Mouse (Mus musculus) forebrain, embryonic 16.5 days (tissue): ENCODE results near the gene Vps25. TPM values are rescaled to one million over a fixed set of nuclear protein-coding genes. Genes with fewer than 3 reads are reported as not detected.

Source experiments
- ATAC-seq: fragments of 200-750 bp; cut with Nextera tagmentation; 2 replicates; pipeline ENCODE4 v1.8.0; 2017; ENCODE audit warnings: mild to moderate bottlenecking, moderate library complexity
- H3K27ac ChIP-seq: fragments of 300-500 bp; sonication (generic); 2 replicates; pipeline ENCODE4 v1.5.1; 2014; ENCODE audit warnings: low read length, control low read depth
- H3K27me3 ChIP-seq: fragments of 300-500 bp; sonication (generic); replicated peaks from 2 replicates; pipeline ENCODE4 v1.6.1; 2014; ENCODE audit warnings: low read length; ENCODE audit not compliant: control insufficient read depth, insufficient read depth
- H3K36me3 ChIP-seq: fragments of 300-500 bp; sonication (generic); 2 replicates; pipeline ENCODE4 v1.6.1; 2014; ENCODE audit not compliant: control insufficient read depth, insufficient read depth
- H3K4me1 ChIP-seq: fragments of 300-500 bp; sonication (generic); replicated peaks from 2 replicates; pipeline ENCODE4 v1.6.1; 2014; ENCODE audit warnings: low read length; ENCODE audit not compliant: control insufficient read depth, insufficient read depth
- H3K4me2 ChIP-seq: fragments of 300-500 bp; sonication (generic); 2 replicates; pipeline ENCODE4 v1.6.1; 2014; ENCODE audit warnings: mild to moderate bottlenecking, low read length, control low read depth
- H3K4me3 ChIP-seq: fragments of 300-500 bp; sonication (generic); replicated peaks from 2 replicates; pipeline ENCODE4 v1.5.1; 2014; ENCODE audit warnings: mild to moderate bottlenecking, low read length, control low read depth
- H3K9ac ChIP-seq: fragments of 300-500 bp; sonication (generic); replicated peaks from 2 replicates; pipeline ENCODE4 v1.6.1; 2014; ENCODE audit warnings: low read depth, low read length, control low read depth
- H3K9me3 ChIP-seq: fragments of 300-500 bp; sonication (generic); 2 replicates; pipeline ENCODE4 v1.6.1; 2016; ENCODE audit warnings: low read length; ENCODE audit not compliant: control insufficient read depth
- WGBS: fragments of 180-500 bp; shearing (Covaris S2); extraction: QIAGEN DNeasy Blood & Tissue Kit; methylation state at CpG from one replicate; pipeline ENCODE4 v1.1.7; 2014; 5-methylcytosine and 5-hydroxymethylcytosine counted together
- polyA plus RNA-seq: library from polyadenylated mRNA; unstranded; fragments of >200 nt; fragmentation: Nextera tagmentation; extraction: Ambion mirVana; gene quantifications from 2 replicates; pipeline ENCODE4 v1.2.1, GENCODE M21; 2015

Vps25 gene
- polyA plus RNA-seq, 1 experiment from 2014 or later = 93.3 TPM

DNA sequence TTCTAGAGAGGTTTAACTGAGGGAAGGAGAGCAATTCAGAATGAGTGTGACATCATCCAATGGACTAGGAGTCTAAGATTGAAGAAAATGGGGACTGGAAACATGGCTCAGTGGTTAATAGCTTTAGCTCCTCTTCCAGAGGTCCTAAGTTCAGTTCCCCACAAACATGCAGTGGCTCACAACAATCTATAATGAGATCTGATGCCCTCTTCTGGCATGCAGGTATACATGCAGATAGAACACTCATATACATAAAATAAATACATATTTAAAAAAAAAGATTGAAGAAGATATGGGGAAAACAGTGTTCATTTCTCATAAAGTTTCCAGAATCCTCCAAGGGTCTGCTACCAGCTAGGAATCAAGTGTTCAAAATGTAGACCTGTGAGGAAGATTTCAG, 18.1 kb upstream of the Vps25 start:
- no peak for ATAC-seq
- H3K27me3 ChIP-seq = no peaks in the 10 kb centered on the region
- no peak overlapping the region for H3K4me3 ChIP-seq
- H3K36me3 ChIP-seq = no peaks in the 10 kb centered on the region
- H3K9ac ChIP-seq = no peak overlapping the region
- H3K9me3 ChIP-seq = no peaks in the 10 kb centered on the region
- no peak overlapping the region for H3K4me2 ChIP-seq
- H3K27ac ChIP-seq = no peak overlapping the region
- peaks cover 8% of the 10 kb centered on the region for H3K4me1 ChIP-seq

DNA sequence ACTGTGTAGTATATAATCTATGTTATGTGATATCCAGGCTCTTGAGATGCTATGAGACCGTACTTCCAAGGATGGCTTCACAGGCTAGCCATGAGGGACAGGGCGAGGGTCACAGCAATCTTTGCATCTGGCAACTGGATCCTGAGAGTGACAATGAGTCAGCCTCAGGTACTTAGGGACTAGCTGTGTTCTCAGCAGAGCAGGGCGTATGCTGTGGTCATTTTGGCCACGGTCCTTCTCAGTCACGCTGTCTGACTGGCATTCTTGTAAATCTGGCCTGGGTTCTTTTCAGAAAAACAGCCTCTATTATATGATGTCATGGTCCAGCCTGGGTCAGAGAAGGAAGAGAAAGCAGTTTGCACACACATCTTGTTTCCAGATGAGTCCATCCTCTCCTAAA, 16.7 kb upstream of the Vps25 start:
- Histone ChIP-seq H3K4me1 (no peaks in the 10 kb centered on the region), H3K27ac (no peak overlapping the region), H3K9me3 (no peaks in the 10 kb centered on the region), H3K4me2 (no peak overlapping the region), H3K36me3 (no peaks in the 10 kb centered on the region), H3K27me3 (no peaks in the 10 kb centered on the region), H3K4me3 (no peak overlapping the region), H3K9ac (no peak overlapping the region)
- no peak for ATAC-seq
- WGBS = 91% methylated on average over 5 of the region's 5 CpGs

GRCm38 (mm10) chr11:101238071-101238647, 15.3 kb upstream of the Vps25 start:
- Histone ChIP-seq H3K27ac (no peak overlapping the region), H3K4me2 (no peak overlapping the region), H3K4me1 (no peaks in the 10 kb centered on the region), H3K9me3 (no peaks in the 10 kb centered on the region), H3K9ac (no peak overlapping the region), H3K36me3 (no peaks in the 10 kb centered on the region), H3K27me3 (0 out of 2 replicates have a peak, but pooled peaks cover 3% of the 10 kb centered on the region), H3K4me3 (no peak overlapping the region)
- no peak for ATAC-seq
- 52% methylated on average over 5 of the region's 5 CpGs for WGBS

GRCm38 (mm10) chr11:101245071-101245470, 8.4 kb upstream of the Vps25 start:
- H3K4me2 ChIP-seq = no peak overlapping the region
- 47% methylated on average over 4 of the region's 4 CpGs for WGBS
- no peaks in the 10 kb centered on the region for H3K9me3 ChIP-seq
- peaks cover 27% of the 10 kb centered on the region for H3K27me3 ChIP-seq
- H3K27ac ChIP-seq = no peak overlapping the region
- H3K4me1 ChIP-seq = peaks cover 7% of the 10 kb centered on the region; the same call in 1 of the 2 replicates
- no peaks in the 10 kb centered on the region for H3K36me3 ChIP-seq
- no peak for ATAC-seq
- no peak overlapping the region for H3K9ac ChIP-seq
- no peak overlapping the region for H3K4me3 ChIP-seq

GRCm38 (mm10) chr11:101245855-101246701, 7.4 kb upstream of the Vps25 start, which contains the start of gene Ramp2:
Gene Ramp2 (plus strand): TSS chr11:101246028.
- Histone ChIP-seq H3K36me3 (no peaks in the 10 kb centered on the region), H3K27me3 (peaks cover 27% of the 10 kb centered on the region), H3K27ac (no peak within 1 kb of the TSS), H3K9me3 (no peaks in the 10 kb centered on the region), H3K9ac (peak within 1 kb of the TSS; percentile 79), H3K4me1 (peaks cover 7% of the 10 kb centered on the region; the same call in 1 of the 2 replicates), H3K4me2 (peak within 1 kb of the TSS; percentile 93), H3K4me3 (peak within 1 kb of the TSS; percentile 61)
- WGBS = 1% methylated on average over 63 of the region's 63 CpGs
- peak; percentile 52; the same call in 1 of the 2 replicates for ATAC-seq

DNA sequence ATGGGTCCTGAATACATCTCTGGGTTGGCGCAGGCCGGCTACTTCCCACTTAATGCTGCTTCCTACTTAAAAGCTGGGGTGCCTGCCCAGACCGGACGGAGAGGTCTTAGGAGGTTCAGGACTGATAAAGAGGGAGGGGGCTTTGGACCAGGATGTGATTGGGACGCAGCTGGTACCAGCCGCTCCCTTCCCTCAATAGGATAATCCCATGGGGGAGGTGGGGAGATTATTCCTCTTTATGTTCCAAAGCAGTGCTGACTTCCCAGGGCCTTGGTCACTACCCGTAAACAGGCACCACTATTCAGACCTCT, 6.8 kb upstream of the Vps25 start:
- Histone ChIP-seq H3K36me3 (no peaks in the 10 kb centered on the region), H3K4me1 (peaks cover 7% of the 10 kb centered on the region; the same call in 1 of the 2 replicates), H3K9me3 (no peaks in the 10 kb centered on the region), H3K4me2 (peak overlapping the region; percentile 93), H3K9ac (peak overlapping the region; percentile 79), H3K27ac (no peak overlapping the region), H3K27me3 (peaks cover 27% of the 10 kb centered on the region), H3K4me3 (peak overlapping the region; percentile 61)
- ATAC-seq = no peak
- WGBS = 6% methylated on average over 7 of the region's 7 CpGs

GRCm38 (mm10) chr11:101247521-101248030, 5.9 kb upstream of the Vps25 start:
- 82% methylated on average over 6 of the region's 6 CpGs for WGBS
- no peak for ATAC-seq
- Histone ChIP-seq H3K4me2 (no peak overlapping the region), H3K27ac (no peak overlapping the region), H3K4me1 (peaks cover 7% of the 10 kb centered on the region; the same call in 1 of the 2 replicates), H3K36me3 (no peaks in the 10 kb centered on the region), H3K9ac (no peak overlapping the region), H3K27me3 (peaks cover 27% of the 10 kb centered on the region), H3K4me3 (no peak overlapping the region), H3K9me3 (no peaks in the 10 kb centered on the region)

- Histone ChIP-seq H3K4me1 (peaks cover 12% of the 10 kb centered on the region), H3K36me3 (no peaks in the 10 kb centered on the region), H3K9me3 (no peaks in the 10 kb centered on the region), H3K27me3 (peaks cover 24% of the 10 kb centered on the region), H3K4me3 (no peak overlapping the region), H3K4me2 (no peak overlapping the region), H3K9ac (no peak overlapping the region), H3K27ac (no peak overlapping the region)
- ATAC-seq = no peak
- 37% methylated on average over 14 of the region's 14 CpGs for whole genome bisulfite sequencing
Measured at GRCm38 (mm10) chr11:101248258-101248994, 5.1 kb upstream of the Vps25 start.

DNA sequence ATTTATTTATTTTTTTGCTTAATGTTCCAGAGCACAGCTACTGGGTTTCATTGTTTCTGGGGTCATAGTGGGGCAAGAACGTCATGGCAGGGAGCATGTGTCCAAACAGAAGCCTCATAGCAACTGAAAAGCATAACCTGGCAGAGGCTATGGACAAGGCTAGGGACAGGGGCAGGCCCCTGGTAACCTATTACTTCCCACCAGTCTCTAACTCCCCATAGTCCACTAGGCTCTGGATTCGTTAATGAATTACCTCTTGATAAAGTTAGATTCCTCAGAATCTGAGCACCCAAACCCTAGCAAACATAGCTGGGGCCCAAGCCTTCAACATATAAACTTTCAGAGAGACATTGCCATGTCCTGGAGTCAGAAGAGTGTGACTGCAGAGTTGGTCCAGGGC, 2.5 kb upstream of the Vps25 start:
- Histone ChIP-seq H3K27ac (no peak overlapping the region), H3K27me3 (peaks cover 14% of the 10 kb centered on the region), H3K36me3 (no peaks in the 10 kb centered on the region), H3K4me2 (no peak overlapping the region), H3K9me3 (no peaks in the 10 kb centered on the region), H3K9ac (no peak overlapping the region), H3K4me3 (no peak overlapping the region), H3K4me1 (peaks cover 17% of the 10 kb centered on the region)
- 73% methylated on average over 2 of the region's 2 CpGs for WGBS
- ATAC-seq = no peak
